Mouse (Mus musculus) hindbrain, embryonic 13.5 days (tissue): ENCODE results near the gene Wnt1. TPM values are rescaled to one million over a fixed set of nuclear protein-coding genes. Genes with fewer than 3 reads are reported as not detected.
"Not testable (repeated sequence)": the region's sequence is repeated elsewhere in the genome, so short reads cannot be mapped to it uniquely, and the experiment has no call there.

Source experiments
- ATAC-seq: fragments of 200-750 bp; cut with Nextera tagmentation; 2 replicates; pipeline ENCODE4 v1.8.0; 2017; ENCODE audit warnings: moderate TSS enrichment; ENCODE audit not compliant: low FRiP score
- H3K27ac ChIP-seq: fragments of 300-500 bp; sonication (generic); 2 replicates; pipeline ENCODE4 v1.5.1; 2015; ENCODE audit warnings: inconsistent platforms, mild to moderate bottlenecking, moderate library complexity
- H3K27me3 ChIP-seq: fragments of 300-500 bp; sonication (generic); 2 replicates; pipeline ENCODE4 v1.6.1; 2015; ENCODE audit warnings: mild to moderate bottlenecking, inconsistent platforms
- H3K36me3 ChIP-seq: fragments of 300-500 bp; sonication (generic); 2 replicates; pipeline ENCODE4 v1.6.1; 2015; ENCODE audit warnings: mild to moderate bottlenecking, inconsistent platforms
- H3K4me1 ChIP-seq: fragments of 300-500 bp; sonication (generic); replicated peaks from 2 replicates; pipeline ENCODE4 v1.6.1; 2015; ENCODE audit warnings: inconsistent platforms
- H3K4me2 ChIP-seq: fragments of 300-500 bp; sonication (generic); 2 replicates; pipeline ENCODE4 v1.6.1; 2015; ENCODE audit warnings: inconsistent platforms, mild to moderate bottlenecking, moderate library complexity
- H3K4me3 ChIP-seq: fragments of 300-500 bp; sonication (generic); 2 replicates; pipeline ENCODE4 v1.5.1; 2015; ENCODE audit warnings: mild to moderate bottlenecking, inconsistent platforms
- H3K9ac ChIP-seq: fragments of 300-500 bp; sonication (generic); 2 replicates; pipeline ENCODE4 v1.6.1; 2015; ENCODE audit warnings: mild to moderate bottlenecking, inconsistent platforms
- H3K9me3 ChIP-seq: fragments of 300-500 bp; sonication (generic); 2 replicates; pipeline ENCODE4 v1.6.1; 2016; ENCODE audit warnings: inconsistent platforms
- WGBS: fragments of 180-500 bp; shearing (Covaris S2); methylation state at CpG from one replicate; pipeline ENCODE4 v1.1.7; 2015; 5-methylcytosine and 5-hydroxymethylcytosine counted together
- polyA plus RNA-seq: library from polyadenylated mRNA; unstranded; fragments of >200 nt; fragmentation: Nextera tagmentation; extraction: Ambion mirVana; gene quantifications from 2 replicates; pipeline ENCODE4 v1.2.1, GENCODE M21; 2015

The Wnt1 gene
- 3.7 and 4.6 TPM in 2 replicates for polyA plus RNA-seq

- H3K4me3 ChIP-seq, result peak within 1 kb of the TSS; percentile 39
- peak within 1 kb of the TSS; percentile 37 for H3K4me2 ChIP-seq
- H3K4me1 ChIP-seq, result peaks cover 40% of the 10 kb centered on the region
- H3K36me3 ChIP-seq, result no peaks in the 10 kb centered on the region
- H3K27ac ChIP-seq, result no peak within 1 kb of the TSS
- 3% methylated on average over 47 of the region's 51 CpGs for WGBS
- H3K9me3 ChIP-seq, result no peaks in the 10 kb centered on the region
- H3K9ac ChIP-seq, result 0 out of 2 replicates have a peak within 1 kb of the TSS, but pooled peaks have one; percentile 43
- peaks cover 98% of the 10 kb centered on the region for H3K27me3 ChIP-seq
- 0 out of 2 replicates have a peak, but pooled peaks have one; percentile 25 for ATAC-seq
These were observed at the start of gene Wnt1 for GRCm38 (mm10) chr15:98789661-98790535. Gene Wnt1, plus strand, starts transcription at chr15:98789857.

DNA sequence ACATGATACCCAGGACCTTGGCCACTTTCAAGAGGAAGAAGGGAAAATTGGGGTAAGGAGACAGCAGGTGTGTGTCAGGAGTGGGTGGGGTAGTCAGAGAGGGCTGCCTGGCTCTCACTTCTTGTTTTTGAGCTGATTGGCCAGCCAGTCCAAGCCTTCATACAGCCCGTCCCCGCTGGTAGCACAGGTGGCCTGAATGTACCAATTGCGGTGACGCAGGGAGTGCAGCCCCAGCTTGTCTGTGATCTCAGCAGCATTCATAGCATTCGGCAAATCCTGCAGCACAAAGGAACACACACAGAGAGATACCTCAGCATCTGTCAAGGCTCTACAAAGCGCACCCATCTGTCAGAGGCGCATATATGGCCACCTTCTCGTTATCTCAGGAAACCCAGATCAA, 49.4 kb upstream of the Wnt1 start:
- Histone ChIP-seq H3K9ac (no peak overlapping the region), H3K27me3 (no peaks in the 10 kb centered on the region), H3K4me1 (no peaks in the 10 kb centered on the region), H3K9me3 (no peaks in the 10 kb centered on the region), H3K4me2 (no peak overlapping the region), H3K27ac (no peak overlapping the region), H3K4me3 (no peak overlapping the region), H3K36me3 (peaks cover 83% of the 10 kb centered on the region)
- WGBS, result 94% methylated on average over 8 of the region's 8 CpGs
- no peak for ATAC-seq

GRCm38 (mm10) chr15:98742766-98743428, 46.8 kb upstream of the Wnt1 start:
- ATAC-seq, result no peak
- H3K4me1 ChIP-seq, result no peaks in the 10 kb centered on the region
- H3K27me3 ChIP-seq, result no peaks in the 10 kb centered on the region

GRCm38 (mm10) chr15:98743863-98744262, 45.8 kb upstream of the Wnt1 start:
- H3K4me3 ChIP-seq, H3K4me2 ChIP-seq, H3K27ac ChIP-seq, H3K27me3 ChIP-seq, H3K9me3 ChIP-seq, H3K9ac ChIP-seq, H3K4me1 ChIP-seq, ATAC-seq: not testable (repeated sequence)
- peaks cover 54% of the 10 kb centered on the region for H3K36me3 ChIP-seq
- 91% methylated on average over 3 of the region's 3 CpGs for WGBS

More at GRCm38 (mm10) chr15:98742766-98743428, 46.8 kb upstream of the Wnt1 start:
- WGBS, result 86% methylated on average over 8 of the region's 8 CpGs
- no peaks in the 10 kb centered on the region for H3K9me3 ChIP-seq
- H3K36me3 ChIP-seq, result peaks cover 61% of the 10 kb centered on the region
- no peak overlapping the region for H3K4me2 ChIP-seq
- no peak overlapping the region for H3K4me3 ChIP-seq
- H3K9ac ChIP-seq, result peak overlapping the region; percentile 35; the same call in 1 of the 2 replicates
- no peak overlapping the region for H3K27ac ChIP-seq

DNA sequence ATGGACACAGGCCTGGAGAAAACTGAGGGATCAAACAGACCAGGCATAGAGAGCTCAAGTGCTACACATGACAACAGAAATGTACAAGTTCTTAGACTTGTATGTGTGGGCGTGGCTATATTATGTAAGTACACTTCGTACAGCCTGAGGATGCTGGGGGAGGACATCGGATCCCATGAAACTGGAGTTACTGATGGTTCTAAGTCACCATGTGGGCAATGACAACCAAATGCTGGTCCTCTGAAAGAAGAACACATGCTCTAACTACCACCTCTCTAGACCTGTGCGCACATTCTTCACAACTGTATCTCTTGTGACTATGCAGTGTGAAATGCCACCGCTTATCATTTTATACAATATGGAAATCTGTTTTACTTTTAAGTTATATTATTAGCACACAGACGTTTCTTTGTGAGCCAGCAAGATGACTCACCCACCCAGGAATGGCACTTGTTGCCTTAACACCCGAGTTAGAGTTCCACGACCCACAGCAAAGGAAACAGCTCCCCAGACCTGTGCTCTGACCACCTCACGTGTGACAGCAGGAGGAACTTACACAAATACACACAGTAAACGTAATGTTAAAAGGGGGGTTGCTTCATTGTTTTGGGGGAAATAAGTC, 43.2 kb upstream of the Wnt1 start:
- no peak overlapping the region for H3K27ac ChIP-seq
- no peak overlapping the region for H3K4me2 ChIP-seq
- H3K9ac ChIP-seq, result no peak overlapping the region
- H3K4me3 ChIP-seq, result no peak overlapping the region
- H3K36me3 ChIP-seq, result peaks cover 31% of the 10 kb centered on the region
- no peak for ATAC-seq
- H3K27me3 ChIP-seq, result no peaks in the 10 kb centered on the region
- no peaks in the 10 kb centered on the region for H3K9me3 ChIP-seq
- 91% methylated on average over 10 of the region's 10 CpGs for WGBS
- no peaks in the 10 kb centered on the region for H3K4me1 ChIP-seq

GRCm38 (mm10) chr15:98747296-98747695, 42.4 kb upstream of the Wnt1 start:
- no peak overlapping the region for H3K4me2 ChIP-seq
- H3K27me3 ChIP-seq, result no peaks in the 10 kb centered on the region
- peaks cover 23% of the 10 kb centered on the region for H3K36me3 ChIP-seq
- H3K4me1 ChIP-seq, result no peaks in the 10 kb centered on the region
- WGBS, result 87% methylated on average over 6 of the region's 6 CpGs
- no peak overlapping the region for H3K9ac ChIP-seq
- no peak overlapping the region for H3K4me3 ChIP-seq
- H3K27ac ChIP-seq, result no peak overlapping the region
- ATAC-seq, result no peak
- no peaks in the 10 kb centered on the region for H3K9me3 ChIP-seq

- Histone ChIP-seq H3K4me1 (0 out of 2 replicates have a peak, but pooled peaks cover 2% of the 10 kb centered on the region), H3K4me2 (no peak overlapping the region), H3K9ac (no peak overlapping the region), H3K4me3 (no peak overlapping the region), H3K36me3 (peaks cover 10% of the 10 kb centered on the region), H3K9me3 (no peaks in the 10 kb centered on the region), H3K27ac (no peak overlapping the region), H3K27me3 (no peaks in the 10 kb centered on the region)
- 93% methylated on average over 2 of the region's 2 CpGs for WGBS
- no peak for ATAC-seq
These were observed 40.6 kb upstream of the Wnt1 start for GRCm38 (mm10) chr15:98749093-98749492.

- Histone ChIP-seq H3K4me3 (no peak overlapping the region), H3K9me3 (no peaks in the 10 kb centered on the region), H3K4me2 (no peak overlapping the region), H3K9ac (no peak overlapping the region), H3K27me3 (no peaks in the 10 kb centered on the region), H3K4me1 (peaks cover 19% of the 10 kb centered on the region), H3K36me3 (peaks cover 5% of the 10 kb centered on the region; the same call in 1 of the 2 replicates), H3K27ac (no peak overlapping the region)
- ATAC-seq, result no peak
- WGBS, result 68% methylated on average over 8 of the region's 8 CpGs
These were observed 36.6 kb upstream of the Wnt1 start for GRCm38 (mm10) chr15:98753021-98753423.

DNA sequence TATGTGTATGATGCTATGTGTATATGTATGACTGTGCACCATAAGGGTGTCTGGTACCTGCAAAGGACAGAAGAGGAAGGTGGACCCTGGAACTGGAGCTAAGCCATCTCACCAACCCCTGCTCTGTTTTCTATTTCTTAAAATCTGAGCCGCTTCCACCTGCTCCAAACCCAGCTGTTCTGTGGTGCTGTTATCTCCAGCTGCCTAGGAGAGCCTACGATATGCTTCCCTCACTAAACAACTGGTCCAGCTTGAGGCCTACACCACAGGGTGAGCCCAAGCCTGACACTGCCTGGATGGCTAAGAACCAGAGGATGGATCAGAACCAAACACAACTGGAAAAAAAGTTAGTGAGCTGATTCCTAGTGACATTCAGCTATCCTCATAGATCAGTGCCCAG, 35.5 kb upstream of the Wnt1 start:
- Histone ChIP-seq H3K27me3 (no peaks in the 10 kb centered on the region), H3K4me1 (peaks cover 19% of the 10 kb centered on the region), H3K9me3 (no peaks in the 10 kb centered on the region), H3K4me3 (no peak overlapping the region), H3K4me2 (no peak overlapping the region), H3K27ac (no peak overlapping the region), H3K36me3 (peaks cover 15% of the 10 kb centered on the region; the same call in 1 of the 2 replicates), H3K9ac (no peak overlapping the region)
- no peak for ATAC-seq
- 100% methylated on average over 2 of the region's 2 CpGs for WGBS

- Histone ChIP-seq H3K4me1 (peaks cover 27% of the 10 kb centered on the region), H3K36me3 (peaks cover 31% of the 10 kb centered on the region), H3K27ac (peak overlapping the region; percentile 96), H3K4me3 (peak overlapping the region; percentile 97), H3K27me3 (peaks cover 28% of the 10 kb centered on the region), H3K9ac (peak overlapping the region; percentile 98), H3K4me2 (peak overlapping the region; percentile 77), H3K9me3 (no peaks in the 10 kb centered on the region)
- 1% methylated on average over 14 of the region's 24 CpGs for WGBS
- ATAC-seq, result peak; percentile 65
These were observed 27.4 kb upstream of the Wnt1 start for GRCm38 (mm10) chr15:98762201-98762621.

DNA sequence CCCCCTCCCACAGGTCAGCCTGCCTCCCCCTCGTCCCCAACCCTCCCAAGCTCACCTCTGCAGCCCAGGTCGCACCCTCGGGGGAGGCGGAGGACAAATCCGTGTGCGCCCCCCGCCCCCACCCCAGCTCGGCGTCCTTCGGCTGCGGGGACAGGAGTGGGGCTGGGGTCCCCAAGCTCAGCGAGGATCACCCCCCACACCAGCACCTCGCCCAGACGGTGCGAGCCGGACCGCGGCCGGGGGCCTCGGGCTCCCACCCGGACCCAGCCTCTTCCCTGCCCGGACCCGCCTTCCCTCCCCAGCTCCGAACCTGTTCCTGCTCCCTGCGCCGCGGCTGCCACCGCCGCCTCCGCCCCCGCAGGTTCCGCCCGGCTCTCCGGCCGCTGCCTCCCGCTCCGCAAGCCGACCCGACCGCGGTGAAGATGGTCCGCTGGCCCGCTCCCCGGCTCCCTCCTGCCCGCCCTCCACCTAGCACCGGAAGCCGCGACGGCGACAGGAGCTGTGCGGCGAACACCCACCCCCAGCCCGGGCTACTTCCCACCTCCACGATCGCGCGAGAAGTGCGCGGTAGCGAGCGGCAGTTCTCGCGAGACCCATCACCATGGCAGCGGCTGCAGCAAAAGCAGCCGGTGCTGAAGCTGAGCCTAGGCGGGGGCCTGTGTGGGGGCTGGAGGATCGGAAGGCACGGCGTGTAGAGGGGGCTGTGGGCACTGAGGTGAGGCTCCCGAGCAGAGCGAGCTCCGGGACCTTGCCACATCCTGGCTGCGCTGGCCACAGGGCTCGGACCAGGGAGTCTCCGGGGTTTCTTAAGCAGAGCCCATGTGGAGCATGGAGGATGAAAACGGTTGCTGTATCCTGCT, 26.8 kb upstream of the Wnt1 start, which contains the start of gene Arf3:
TSS of gene Arf3 (minus strand) at position 545 of the 860 bp plus-strand sequence.
- Histone ChIP-seq H3K27ac (peak within 1 kb of the TSS; percentile 96), H3K9ac (peak within 1 kb of the TSS; percentile 98), H3K36me3 (peaks cover 30% of the 10 kb centered on the region), H3K4me2 (peak within 1 kb of the TSS; percentile 77), H3K4me1 (peaks cover 27% of the 10 kb centered on the region), H3K27me3 (peaks cover 32% of the 10 kb centered on the region), H3K9me3 (no peaks in the 10 kb centered on the region), H3K4me3 (peak within 1 kb of the TSS; percentile 97)
- 1% methylated on average over 73 of the region's 76 CpGs for WGBS
- ATAC-seq, result peak; percentile 96
